Mouse (Mus musculus) CH12.LX (cell line): ENCODE measurements at regions not wholly inside any gene's neighbourhood (a gene's known extent, or its start where the extent isn't known, plus 50 kb on each side); places are given as distances from the start of the nearest gene placed in this dataset.

Source experiments
- DNase-seq: peaks from one replicate; pipeline ENCODE4 v3.0.0-alpha.2; 2013; ENCODE audit errors: extremely low read depth
- H3K27ac ChIP-seq: 2 replicates; pipeline ENCODE4 v1.5.1; 2012; ENCODE audit warnings: low read depth, mild to moderate bottlenecking, control low read depth, moderate library complexity; ENCODE audit not compliant: insufficient read depth
- H3K27me3 ChIP-seq: replicated peaks from 2 replicates; pipeline ENCODE3; 2012; ENCODE audit warnings: inconsistent platforms
- H3K36me3 ChIP-seq, 2 experiments: replicated peaks in 1 of 2; 2 replicates each; pipeline versions ENCODE3 to v1.6.1; 2012; ENCODE audit warnings: inconsistent platforms in 1 of 2, low read length in 1 of 2, mild to moderate bottlenecking in 1 of 2, mixed read lengths in 1 of 2, moderate library complexity in 1 of 2; ENCODE audit not compliant: control insufficient read depth in 1 of 2, insufficient read depth in 1 of 2
- H3K4me1 ChIP-seq, 2 experiments: 2 replicates each; pipeline ENCODE4 v1.6.1; 2012; ENCODE audit warnings: inconsistent platforms in 1 of 2, moderate library complexity in 1 of 2; ENCODE audit not compliant: insufficient read depth in 2 of 2, control insufficient read depth in 1 of 2
- H3K4me2 ChIP-seq: 2 replicates; pipeline ENCODE4 v1.6.1; 2012; ENCODE audit warnings: low read depth, mild to moderate bottlenecking, control low read depth; ENCODE audit not compliant: poor library complexity, insufficient read depth, severe bottlenecking
- H3K4me3 ChIP-seq, 3 experiments: fragments of 150-350 bp in 1 of 3; sonication (generic) in 1 of 3; replicated peaks in 1 of 3; 2 replicates each; pipeline versions ENCODE3 to v1.5.1; 2011 to 2012; ENCODE audit warnings: low read depth in 2 of 3, low read length in 2 of 3, mild to moderate bottlenecking in 2 of 3, moderate library complexity in 2 of 3, control low read depth in 1 of 3, improper control_type of control experiment in 1 of 3, inconsistent platforms in 1 of 3, mixed read lengths in 1 of 3; ENCODE audit not compliant: poor library complexity in 1 of 3
- H3K79me2 ChIP-seq: replicated peaks from 2 replicates; pipeline ENCODE4 v1.6.1; 2012; ENCODE audit warnings: mild to moderate bottlenecking, moderate library complexity; ENCODE audit not compliant: control insufficient read depth, poor library complexity, insufficient read depth, severe bottlenecking; ENCODE audit errors: extremely low read depth
- H3K9ac ChIP-seq: 2 replicates; pipeline ENCODE4 v1.6.1; 2012; ENCODE audit warnings: low read depth, mild to moderate bottlenecking, control low read depth, moderate library complexity; ENCODE audit not compliant: insufficient read depth
- H3K9me3 ChIP-seq: replicated peaks from 2 replicates; pipeline ENCODE3; 2012; ENCODE audit warnings: low read length, inconsistent platforms, mixed read lengths
- BHLHE40 ChIP-seq: IDR thresholded peaks from 2 replicates; pipeline ENCODE4 v1.6.1; 2011; ENCODE audit warnings: mild to moderate bottlenecking, low read depth, low read length, improper control_type of control experiment
- CHD1 ChIP-seq: IDR thresholded peaks from 2 replicates; pipeline ENCODE4 v1.6.1; 2012; ENCODE audit warnings: low read depth, low read length, improper control_type of control experiment, inconsistent platforms
- CHD2 ChIP-seq: IDR thresholded peaks from 2 replicates; pipeline ENCODE4 v1.6.1; 2011; ENCODE audit warnings: low read length, improper control_type of control experiment
- CTCF ChIP-seq, 2 experiments: IDR thresholded peaks in 1 of 2; conservative IDR thresholded peaks in 1 of 2; 2 replicates each; pipeline ENCODE4 v1.5.1; 2011 to 2012; ENCODE audit warnings: low read depth in 2 of 2, low read length in 2 of 2, improper control_type of control experiment in 1 of 2, inconsistent platforms in 1 of 2, mild to moderate bottlenecking in 1 of 2, moderate library complexity in 1 of 2
- E2F4 ChIP-seq: IDR thresholded peaks from 2 replicates; pipeline ENCODE4 v1.6.1; 2011; ENCODE audit warnings: low read depth, low read length, improper control_type of control experiment; ENCODE audit not compliant: insufficient replicate concordance
- ELF1 ChIP-seq: IDR thresholded peaks from 2 replicates; pipeline ENCODE4 v1.6.1; 2014; ENCODE audit warnings: low read depth, mild to moderate bottlenecking, inconsistent platforms, low read length, improper control_type of control experiment
- ETS1 ChIP-seq: conservative IDR thresholded peaks from 2 replicates; pipeline ENCODE4 v1.6.1; 2012; ENCODE audit warnings: low read depth, mild to moderate bottlenecking, inconsistent platforms, low read length, improper control_type of control experiment, moderate library complexity
- HCFC1 ChIP-seq: IDR thresholded peaks from 2 replicates; pipeline ENCODE4 v1.6.1; 2012; ENCODE audit warnings: low read depth, mild to moderate bottlenecking, inconsistent platforms, low read length, improper control_type of control experiment
- KAT2A ChIP-seq: IDR thresholded peaks from 2 replicates; pipeline ENCODE4 v1.6.1; 2012; ENCODE audit warnings: low read length, improper control_type of control experiment, inconsistent platforms; ENCODE audit not compliant: insufficient replicate concordance
- MAFK ChIP-seq: IDR thresholded peaks from 2 replicates; pipeline ENCODE4 v1.6.1; 2011; ENCODE audit warnings: low read length, improper control_type of control experiment; ENCODE audit not compliant: insufficient replicate concordance
- MAX ChIP-seq: IDR thresholded peaks from 2 replicates; pipeline ENCODE4 v1.6.1; 2011; ENCODE audit warnings: low read length, improper control_type of control experiment
- MAZ ChIP-seq: IDR thresholded peaks from 2 replicates; pipeline ENCODE4 v1.6.1; 2012; ENCODE audit warnings: low read depth, mild to moderate bottlenecking, inconsistent platforms, low read length, improper control_type of control experiment, moderate library complexity
- MEF2A ChIP-seq: IDR thresholded peaks from 2 replicates; pipeline ENCODE4 v1.6.1; 2014; ENCODE audit warnings: low read depth, mild to moderate bottlenecking, inconsistent platforms, low read length, improper control_type of control experiment, borderline replicate concordance
- MXI1 ChIP-seq: IDR thresholded peaks from 2 replicates; pipeline ENCODE4 v1.6.1; 2011; ENCODE audit warnings: mild to moderate bottlenecking, low read depth, low read length, improper control_type of control experiment
- MYC ChIP-seq: IDR thresholded peaks from 2 replicates; pipeline ENCODE4 v1.6.1; 2011; ENCODE audit warnings: low read depth, mild to moderate bottlenecking, improper control_type of control experiment, low read length
- NELFE ChIP-seq: IDR thresholded peaks from 2 replicates; pipeline ENCODE4 v1.6.1; 2011; ENCODE audit warnings: low read depth, low read length, improper control_type of control experiment
- NRF1 ChIP-seq: IDR thresholded peaks from 2 replicates; pipeline ENCODE4 v1.6.1; 2014; ENCODE audit warnings: low read depth, mild to moderate bottlenecking, inconsistent platforms, low read length, improper control_type of control experiment, moderate library complexity
- POLR2A ChIP-seq: IDR thresholded peaks from 2 replicates; pipeline ENCODE4 v1.6.1; 2011; ENCODE audit warnings: low read depth, mild to moderate bottlenecking, improper control_type of control experiment, low read length
- POLR2AphosphoS2 ChIP-seq: IDR thresholded peaks from 2 replicates; pipeline ENCODE4 v1.6.1; 2011; ENCODE audit warnings: low read depth, low read length, improper control_type of control experiment
- RAD21 ChIP-seq: IDR thresholded peaks from 2 replicates; pipeline ENCODE4 v1.6.1; 2011; ENCODE audit warnings: low read depth, mild to moderate bottlenecking, low read length, improper control_type of control experiment, moderate library complexity
- RCOR1 ChIP-seq: conservative IDR thresholded peaks from 2 replicates; pipeline ENCODE4 v1.6.1; 2012; ENCODE audit warnings: low read depth, mild to moderate bottlenecking, inconsistent platforms, low read length, improper control_type of control experiment
- SMC3 ChIP-seq: IDR thresholded peaks from 2 replicates; pipeline ENCODE4 v1.6.1; 2011; ENCODE audit warnings: low read depth, low read length, improper control_type of control experiment
- TCF12 ChIP-seq: IDR thresholded peaks from 2 replicates; pipeline ENCODE4 v1.6.1; 2014; ENCODE audit warnings: low read depth, mild to moderate bottlenecking, inconsistent platforms, low read length, improper control_type of control experiment
- UBTF ChIP-seq: IDR thresholded peaks from 2 replicates; pipeline ENCODE4 v1.6.1; 2012; ENCODE audit warnings: low read depth, mild to moderate bottlenecking, inconsistent platforms, low read length, improper control_type of control experiment, moderate library complexity
- ZC3H11A ChIP-seq: IDR thresholded peaks from 2 replicates; pipeline ENCODE4 v1.6.1; 2012; ENCODE audit warnings: low read depth, mild to moderate bottlenecking, inconsistent platforms, low read length, improper control_type of control experiment
- ZKSCAN1 ChIP-seq: IDR thresholded peaks from 2 replicates; pipeline ENCODE4 v1.6.1; 2012; ENCODE audit warnings: low read depth, inconsistent platforms, low read length, improper control_type of control experiment, borderline replicate concordance
- ZMIZ1 ChIP-seq: IDR thresholded peaks from 2 replicates; pipeline ENCODE4 v1.6.1; 2012; ENCODE audit warnings: low read depth, mild to moderate bottlenecking, inconsistent platforms, low read length, improper control_type of control experiment
- ZNF384 ChIP-seq: IDR thresholded peaks from 2 replicates; pipeline ENCODE4 v1.6.1; 2012; ENCODE audit warnings: low read depth, low read length, improper control_type of control experiment, inconsistent platforms
- dilution Hi-C: fragments of 300-500 bp; cut with MboI; formaldehyde crosslinking; loops from 2 replicates; pipeline ENCODE4 v1.14.3; 2020; ENCODE audit warnings: low sequenced_read_pairs; ENCODE audit not compliant: extremely low pct_unique_long_range_greater_than_20kb, extremely low pct_ligation_motif_present
- in situ Hi-C: fragments of 300-500 bp; cut with MboI; formaldehyde crosslinking; loops from 3 replicates; pipeline ENCODE4 v1.14.3; 2019; ENCODE audit warnings: low sequenced_read_pairs, low pct_ligation_motif_present, low pct_unique_long_range_greater_than_20kb, mixed read lengths

DNA sequence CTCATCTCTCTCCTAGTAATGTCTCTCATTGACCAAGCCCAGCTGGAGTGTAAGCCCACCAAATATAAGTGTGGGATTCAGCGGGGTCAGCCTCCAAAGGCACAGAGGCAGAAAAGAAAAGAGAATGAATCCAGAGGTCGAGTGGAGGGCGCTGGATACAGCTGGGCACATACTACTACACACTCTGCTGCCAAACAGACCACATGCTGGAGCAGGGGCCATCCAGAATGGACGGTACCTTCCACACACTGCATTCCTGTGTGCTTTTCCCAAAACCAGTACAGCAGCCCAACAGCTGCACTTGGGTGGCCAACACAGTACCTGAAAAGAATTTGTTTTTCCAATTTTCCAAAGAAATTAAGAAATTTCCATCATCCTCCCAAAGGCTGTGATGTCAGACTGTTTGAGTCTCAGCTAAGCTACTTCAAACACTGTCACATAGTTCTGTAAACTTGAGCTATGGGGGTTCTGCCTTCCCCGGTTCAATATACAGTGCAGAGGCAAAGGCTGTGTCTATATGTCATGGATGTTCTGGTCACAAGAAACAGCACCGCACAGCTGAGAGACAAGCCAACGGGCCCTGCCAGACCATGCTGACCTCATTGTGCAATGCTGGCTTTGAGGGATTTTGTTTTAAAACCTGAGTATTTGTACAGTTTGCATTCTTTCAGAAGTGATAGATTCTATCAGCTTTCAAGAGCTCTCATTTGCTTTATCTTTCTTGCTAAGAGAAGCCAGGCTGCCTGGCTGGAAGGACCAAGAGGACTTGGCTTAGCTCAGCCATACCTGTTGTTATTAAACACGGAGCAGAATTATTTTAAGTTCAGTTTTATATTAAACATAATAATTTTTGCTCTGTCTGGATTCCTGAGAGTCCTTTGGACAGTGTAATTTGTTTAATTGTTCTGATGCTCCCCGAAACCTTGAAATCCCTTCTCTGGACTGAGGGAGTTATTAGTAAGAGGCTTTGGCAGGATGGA is 200.3 kb upstream of the Myocd start:
- H3K4me1 ChIP-seq: no peaks in the 10 kb centered on the region
- H3K27me3 ChIP-seq: no peaks in the 10 kb centered on the region
- no peak for TF ChIP-seq MEF2A
- no peak for TF ChIP-seq NELFE
- TF ChIP-seq RCOR1: no peak
- no peak for TF ChIP-seq ZKSCAN1
- TF ChIP-seq ZMIZ1: no peak
- no peak for TF ChIP-seq MXI1
- TF ChIP-seq UBTF: no peak
- no peak for TF ChIP-seq E2F4
- TF ChIP-seq MAZ: no peak
- no peak for TF ChIP-seq SMC3
- TF ChIP-seq CHD1: no peak
- no peak for TF ChIP-seq RAD21
- TF ChIP-seq HCFC1: no peak
- TF ChIP-seq ZC3H11A: no peak
- no peak for TF ChIP-seq ELF1
- no peak for TF ChIP-seq ZNF384
- TF ChIP-seq NRF1: no peak
- H3K27ac ChIP-seq: no peak overlapping the region
- in situ Hi-C loops (no loop called here), dilution Hi-C loops (no loop called here)
- no peaks in the 10 kb centered on the region for H3K9me3 ChIP-seq
- no peak overlapping the region for H3K9ac ChIP-seq
- H3K4me2 ChIP-seq: no peak overlapping the region
- no peaks in the 10 kb centered on the region for H3K36me3 ChIP-seq
- H3K79me2 ChIP-seq: no peaks in the 10 kb centered on the region
- H3K4me3 ChIP-seq: no peak overlapping the region
- no peak for DNase-seq

GRCm38 (mm10) chr11:65461044-65461443 is 191.3 kb upstream of the Myocd start:
- no peak for TF ChIP-seq BHLHE40
- TF ChIP-seq MYC: no peak
- TF ChIP-seq ETS1: no peak
- no peak for TF ChIP-seq CTCF (conservative IDR thresholded peaks at IDR 0.05 in 1 of 2, IDR thresholded peaks at IDR 0.05 in 1 of 2; ENCODE audit: low read depth in 2 of 2, low read length in 2 of 2)
- no peak for TF ChIP-seq NELFE
- TF ChIP-seq MAX: no peak
- no peak for TF ChIP-seq MAFK
- no peak for TF ChIP-seq ZMIZ1
- no peak for TF ChIP-seq CHD2
- no peak for TF ChIP-seq POLR2A
- TF ChIP-seq E2F4: no peak
- no peak for TF ChIP-seq ELF1
- no peak for TF ChIP-seq POLR2AphosphoS2
- TF ChIP-seq ZC3H11A: no peak
- TF ChIP-seq TCF12: no peak
- no peak for TF ChIP-seq RAD21
- no peak for TF ChIP-seq KAT2A
- TF ChIP-seq, all 38 proteins: peak for 0
- no peak for DNase-seq
- H3K27me3 ChIP-seq: no peaks in the 10 kb centered on the region
- H3K4me3 ChIP-seq: no peak overlapping the region
- no peak overlapping the region for H3K9ac ChIP-seq
- H3K4me1 ChIP-seq: no peaks in the 10 kb centered on the region
- peaks cover 4% of the 10 kb centered on the region for H3K9me3 ChIP-seq
- no peak overlapping the region for H3K27ac ChIP-seq
- dilution Hi-C loops: no loop called here
- in situ Hi-C loops: no loop called here
- no peak overlapping the region for H3K4me2 ChIP-seq
- H3K36me3 ChIP-seq: no peaks in the 10 kb centered on the region
- no peaks in the 10 kb centered on the region for H3K79me2 ChIP-seq
